In genomic region chr15:78401921-78402320, GRCm38 (mm10) we compare ENCODE assay signal across 9 mouse cellular contexts. TPM values are rescaled to one million over a fixed set of nuclear protein-coding genes. Genes with fewer than 3 reads are reported as not detected.
DNase-seq lines count a peak whose midpoint lies in the region; ATAC-seq lines count a peak whose summit lies in the region.
"Had no signal": no experiment of that assay in that cellular context is flagged by ENCODE, and none has a peak within 500 bp of the region (broad histone marks: within the 10 kb centered on the region; RNA-seq: fewer than 3 reads in every experiment).

No protein-coding gene starts in this region.

- 58% methylated on average over 4 of the region's 4 CpGs for WGBS in kidney, embryonic 15.5 days
- WGBS in liver, embryonic 16.5 days (ENCODE audit: insufficient replicate concordance) = 49% methylated on average over 4 of the region's 4 CpGs
- 49% methylated on average over 4 of the region's 4 CpGs for WGBS in stomach, embryonic 16.5 days

- no peak for ATAC-seq in kidney, embryonic 15.5 days (replicated peaks; ENCODE audit: low FRiP score)
- ATAC-seq in liver, embryonic 16.5 days (ENCODE audit: low read depth) = no peak
- ATAC-seq in stomach, embryonic 16.5 days (ENCODE audit: insufficient read depth, low FRiP score) = no peak

- no peaks in the 10 kb centered on the region for H3K27me3 ChIP-seq in kidney, embryonic 15.5 days
- no peaks in the 10 kb centered on the region for H3K27me3 ChIP-seq in liver, embryonic 16.5 days (ENCODE audit: control insufficient read depth, insufficient read depth, low read depth, low read length)
- H3K27me3 ChIP-seq in stomach, embryonic 16.5 days (ENCODE audit: control insufficient read depth, insufficient read depth, low read length) = no peaks in the 10 kb centered on the region

- H3K27ac ChIP-seq in kidney, embryonic 15.5 days = 0 out of 2 replicates have a peak overlapping the region, but pooled peaks have one; percentile 82
- H3K27ac ChIP-seq in liver, embryonic 16.5 days (ENCODE audit: low read length) = peak overlapping the region; percentile 58
- peak overlapping the region; percentile 99 for H3K27ac ChIP-seq in stomach, embryonic 16.5 days (ENCODE audit: low read length)

- H3K4me1 ChIP-seq in kidney, embryonic 15.5 days = peaks cover 42% of the 10 kb centered on the region
- H3K4me1 ChIP-seq in liver, embryonic 16.5 days (ENCODE audit: control insufficient read depth, low read depth, low read length) = peaks cover 42% of the 10 kb centered on the region
- peaks cover 38% of the 10 kb centered on the region for H3K4me1 ChIP-seq in stomach, embryonic 16.5 days (ENCODE audit: control insufficient read depth, insufficient read depth, low read length)

- H3K4me2 ChIP-seq in kidney, embryonic 15.5 days = no peak overlapping the region
- H3K4me2 ChIP-seq in liver, embryonic 16.5 days (ENCODE audit: low read depth, low read length) = peak overlapping the region; percentile 21; the same call in 1 of the 2 replicates
- H3K4me2 ChIP-seq in stomach, embryonic 16.5 days (ENCODE audit: low read depth, low read length) = peak overlapping the region; percentile 90; the same call in 1 of the 2 replicates

- no peak overlapping the region for H3K9ac ChIP-seq in kidney, embryonic 15.5 days
- H3K9ac ChIP-seq in liver, embryonic 16.5 days (ENCODE audit: low read depth, low read length) = no peak overlapping the region; the same call in 1 of the 2 replicates
- peak overlapping the region; percentile 12 for H3K9ac ChIP-seq in stomach, embryonic 16.5 days (ENCODE audit: low read length)

- H3K4me3 ChIP-seq in kidney, embryonic 15.5 days (replicated peaks) = no peak overlapping the region
- H3K4me3 ChIP-seq in liver, embryonic 16.5 days (ENCODE audit: low read depth, low read length) = no peak overlapping the region
- H3K4me3 ChIP-seq in stomach, embryonic 16.5 days (replicated peaks; ENCODE audit: low read length) = no peak overlapping the region

- no peaks in the 10 kb centered on the region for H3K36me3 ChIP-seq in kidney, embryonic 15.5 days
- no peaks in the 10 kb centered on the region for H3K36me3 ChIP-seq in liver, embryonic 16.5 days (ENCODE audit: control insufficient read depth, insufficient read depth)
- H3K36me3 ChIP-seq in stomach, embryonic 16.5 days (ENCODE audit: control insufficient read depth, insufficient read depth, low read length) = no peaks in the 10 kb centered on the region

- H3K9me3 ChIP-seq in kidney, embryonic 15.5 days (replicated peaks) = no peaks in the 10 kb centered on the region
- no peaks in the 10 kb centered on the region for H3K9me3 ChIP-seq in liver, embryonic 16.5 days (replicated peaks; ENCODE audit: control insufficient read depth, low read length)
- H3K9me3 ChIP-seq in stomach, embryonic 16.5 days (replicated peaks; ENCODE audit: control insufficient read depth, low read length) = no peaks in the 10 kb centered on the region

- peak; percentile 58 to 63 for DNase-seq in cerebellum, adult 18-20 months
- DNase-seq in cerebellum, adult 8-10 months = no peak
- DNase-seq in adipocyte (ENCODE audit: low spot score) = peak; percentile 78
- peak; percentile 78 for DNase-seq in gastrocnemius, adult 18-20 months (ENCODE audit: low spot score)
- no peak for DNase-seq in urinary bladder, adult 2 months (ENCODE audit: low spot score)

RNA-seq across cellular contexts. Expression of gene Tst, which starts 3.8 kb away (rescaled TPM):
- 10 to 100 TPM; 21.7 to 24.2 TPM for total RNA-seq in gastrocnemius, adult 18-20 months (2021)
- 44.3 and 52.1 TPM in 2 replicates for polyA plus RNA-seq in kidney, embryonic 15.5 days (2015; fragmentation: Nextera tagmentation; extraction: Ambion mirVana)
- polyA plus RNA-seq in liver, embryonic 16.5 days (2015; fragmentation: Nextera tagmentation; extraction: Ambion mirVana) = 240 and 265 TPM in 2 replicates
- 123 and 146 TPM in 2 replicates for polyA plus RNA-seq in stomach, embryonic 16.5 days (2015; fragmentation: Nextera tagmentation; extraction: Ambion mirVana)
- 31.3 and 37.1 TPM in 2 replicates for polyA plus RNA-seq in urinary bladder, adult 2 months (2012; rRNA removed)

RNA-seq across cellular contexts. Expression of gene Mpst, which starts 4.3 kb away (rescaled TPM):
- 10 to 100 TPM; 56.5 to 65.3 TPM for total RNA-seq in gastrocnemius, adult 18-20 months (2021)
- 3.3 and 4.1 TPM in 2 replicates for polyA plus RNA-seq in kidney, embryonic 15.5 days (2015; fragmentation: Nextera tagmentation; extraction: Ambion mirVana)
- 5.9 and 7.5 TPM in 2 replicates for polyA plus RNA-seq in liver, embryonic 16.5 days (2015; fragmentation: Nextera tagmentation; extraction: Ambion mirVana)
- polyA plus RNA-seq in stomach, embryonic 16.5 days (2015; fragmentation: Nextera tagmentation; extraction: Ambion mirVana) = 6.8 TPM in 2 replicates
- polyA plus RNA-seq in urinary bladder, adult 2 months (2012; rRNA removed) = 80.2 and 82.5 TPM in 2 replicates

RNA-seq across cellular contexts. Expression of gene Tex33, which starts 6.2 kb away (rescaled TPM):
- not detected for total RNA-seq in gastrocnemius, adult 18-20 months (2021)
- polyA plus RNA-seq in kidney, embryonic 15.5 days (2015; fragmentation: Nextera tagmentation; extraction: Ambion mirVana) = not detected in 2 replicates
- 0.13 TPM in 1 of 2 replicates, not detected in the other for polyA plus RNA-seq in liver, embryonic 16.5 days (2015; fragmentation: Nextera tagmentation; extraction: Ambion mirVana)
- not detected in 2 replicates for polyA plus RNA-seq in stomach, embryonic 16.5 days (2015; fragmentation: Nextera tagmentation; extraction: Ambion mirVana)
- polyA plus RNA-seq in urinary bladder, adult 2 months (2012; rRNA removed) = 0.07 TPM in 1 of 2 replicates, not detected in the other
- total RNA-seq: left cerebral cortex, postnatal 25 days had no signal

RNA-seq across cellular contexts. Expression of gene Kctd17, which starts 26.4 kb away (rescaled TPM):
- 10 to 100 TPM in 1 of 2 experiments, 1 to 10 TPM in 1; 8.4 to 13.9 TPM for total RNA-seq in gastrocnemius, adult 18-20 months (2021)
- 40.0 and 45.8 TPM in 2 replicates for polyA plus RNA-seq in kidney, embryonic 15.5 days (2015; fragmentation: Nextera tagmentation; extraction: Ambion mirVana)
- polyA plus RNA-seq in liver, embryonic 16.5 days (2015; fragmentation: Nextera tagmentation; extraction: Ambion mirVana) = 3.6 and 4.9 TPM in 2 replicates
- 28.1 and 32.0 TPM in 2 replicates for polyA plus RNA-seq in stomach, embryonic 16.5 days (2015; fragmentation: Nextera tagmentation; extraction: Ambion mirVana)
- polyA plus RNA-seq in urinary bladder, adult 2 months (2012; rRNA removed) = 121 and 128 TPM in 2 replicates

Comparison
In these comparisons a context has a peak if more than half of its experiments do, and no peak if none do; other contexts are left out.
1. DNase-seq: peak in cerebellum, adult 18-20 months (2 of 2), adipocyte (single experiment) and gastrocnemius, adult 18-20 months (single experiment); none in cerebellum, adult 8-10 months (single experiment) and urinary bladder, adult 2 months (single experiment).
2. Peak in every context shown above with its lines, with median percentiles within 50 percentile points of each other: H3K27ac ChIP-seq.